Mouse (Mus musculus) layer of hippocampus, adult 9-10 months (tissue): ENCODE measurements around the gene Arap1.

Experiments
- DNase-seq: peaks from one replicate; pipeline ENCODE4 v3.0.0; 2022; ENCODE audit warnings: low spot score

Gene Arap1

GRCm38 (mm10) chr7:101362791-101363191, 14.9 kb downstream of the Arap1 start:
- DNase-seq, result no peak

DNA sequence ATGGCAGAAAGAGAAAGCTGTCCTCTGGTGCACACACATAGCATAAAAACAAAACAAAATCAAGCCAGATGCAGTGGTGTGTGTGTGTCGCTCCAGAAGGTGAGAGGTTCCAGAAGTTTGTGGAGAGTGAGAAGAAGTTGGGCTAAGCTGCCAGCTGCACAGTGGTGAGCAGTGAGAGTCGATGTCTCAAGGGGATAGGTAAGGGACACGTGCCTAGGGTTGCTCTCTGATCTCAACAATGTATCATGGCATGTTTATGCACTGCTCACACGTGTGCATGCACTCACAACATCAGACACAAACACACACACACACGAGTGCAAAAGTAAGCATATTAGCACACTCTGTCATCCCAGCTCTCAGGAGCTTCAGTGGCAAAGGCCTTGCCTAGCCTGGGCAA, 16.0 kb downstream of the Arap1 start:
- no peak for DNase-seq

DNA sequence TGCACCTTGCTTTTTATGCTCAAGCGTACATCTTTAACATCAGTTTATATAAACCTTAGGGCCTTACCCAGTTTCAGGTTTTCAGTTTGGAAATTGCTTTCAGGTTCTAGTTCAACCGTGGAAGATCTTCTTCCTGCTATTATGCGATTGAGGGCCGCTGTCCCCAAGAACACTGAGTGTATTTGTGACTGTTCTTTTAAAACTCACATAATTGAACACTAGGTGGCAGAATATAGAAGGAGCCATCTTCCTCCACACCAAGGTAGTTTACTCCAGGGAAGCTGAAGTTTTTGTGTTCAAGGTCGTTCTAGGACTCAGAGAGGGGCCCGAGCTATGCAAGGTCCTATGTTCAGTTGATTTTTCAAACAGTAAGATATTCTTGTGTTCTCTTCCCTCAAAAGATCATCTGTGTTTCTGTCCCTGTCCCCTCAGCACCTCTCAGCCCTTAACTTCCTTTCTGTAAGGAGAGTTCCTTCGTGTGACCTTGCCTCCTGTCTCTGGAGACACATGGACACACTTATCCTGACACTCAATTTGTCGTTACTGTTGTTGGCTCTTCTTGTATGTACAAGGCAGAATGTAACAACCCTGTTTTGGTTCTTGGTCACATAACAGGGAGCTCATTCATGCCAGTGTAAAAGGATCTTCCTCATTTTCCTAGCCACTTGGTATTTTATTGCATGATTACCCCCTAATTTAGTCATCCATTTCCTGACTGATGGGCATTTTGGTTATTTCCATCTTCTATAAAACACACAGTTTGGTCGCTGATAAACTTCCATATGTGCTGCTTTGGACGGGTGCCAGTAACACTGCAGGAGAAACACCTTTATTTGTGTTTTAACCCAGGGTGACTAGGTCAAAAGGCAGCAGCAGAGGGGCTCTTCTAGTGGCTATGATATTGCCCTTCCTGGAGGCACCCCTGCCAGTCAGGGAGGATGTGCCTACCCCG, 20.3 kb downstream of the Arap1 start:
- no peak for DNase-seq

DNA sequence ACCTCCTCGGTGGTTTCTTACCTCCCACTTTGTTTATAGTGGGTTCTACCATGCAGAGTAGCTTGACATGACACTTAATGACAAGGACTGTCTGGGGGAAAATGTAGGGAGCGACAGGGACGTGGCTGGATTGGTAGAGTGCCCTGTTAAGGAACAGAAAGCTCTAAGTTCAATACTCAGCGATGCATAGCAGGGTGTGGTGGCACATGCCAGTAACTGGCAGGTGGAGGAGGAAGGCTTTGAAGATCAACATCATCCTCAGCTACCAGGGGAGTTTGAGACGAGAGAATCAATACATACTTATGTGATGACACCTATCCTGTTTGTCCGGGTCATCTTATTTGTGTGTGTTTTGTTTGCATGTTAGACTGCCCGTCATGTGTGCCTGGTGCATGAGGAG, 21.8 kb downstream of the Arap1 start:
- no peak for DNase-seq

GRCm38 (mm10) chr7:101373082-101373481, 25.2 kb downstream of the Arap1 start:
- no peak for DNase-seq

- peak; percentile 68 for DNase-seq
Observed at GRCm38 (mm10) chr7:101374155-101374554, 26.3 kb downstream of the Arap1 start.

DNA sequence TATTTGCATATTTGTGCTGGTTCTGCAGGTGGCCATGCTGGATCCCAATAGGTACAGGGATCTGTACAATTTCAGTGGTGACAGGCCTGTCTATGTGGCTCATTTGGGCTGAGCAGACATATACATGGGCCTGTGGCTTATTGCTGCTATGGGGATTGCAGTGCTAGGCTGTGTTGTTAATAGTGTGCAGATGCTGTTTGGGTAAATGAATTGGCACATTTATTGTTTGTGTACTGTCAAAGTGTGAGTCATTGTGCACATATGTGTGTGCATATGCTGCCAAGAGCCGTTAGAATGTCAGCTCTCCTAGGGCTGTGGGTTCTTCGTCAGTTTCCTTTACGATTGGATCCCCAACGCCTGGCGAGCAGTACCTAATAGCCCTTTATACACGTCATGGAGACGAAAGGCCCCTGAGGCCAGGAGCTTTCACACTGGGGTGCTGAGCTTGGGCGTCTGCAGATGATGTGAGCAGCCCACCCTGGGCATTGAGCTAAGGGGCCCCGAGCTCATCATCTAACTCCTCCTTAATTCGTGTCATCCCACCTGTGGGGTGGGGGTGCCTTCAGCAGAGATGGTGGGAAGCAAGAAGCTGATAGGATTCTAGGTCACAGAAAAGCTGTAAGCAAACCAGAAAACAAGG, 29.0 kb downstream of the Arap1 start:
- DNase-seq, result peak; percentile 41

DNA sequence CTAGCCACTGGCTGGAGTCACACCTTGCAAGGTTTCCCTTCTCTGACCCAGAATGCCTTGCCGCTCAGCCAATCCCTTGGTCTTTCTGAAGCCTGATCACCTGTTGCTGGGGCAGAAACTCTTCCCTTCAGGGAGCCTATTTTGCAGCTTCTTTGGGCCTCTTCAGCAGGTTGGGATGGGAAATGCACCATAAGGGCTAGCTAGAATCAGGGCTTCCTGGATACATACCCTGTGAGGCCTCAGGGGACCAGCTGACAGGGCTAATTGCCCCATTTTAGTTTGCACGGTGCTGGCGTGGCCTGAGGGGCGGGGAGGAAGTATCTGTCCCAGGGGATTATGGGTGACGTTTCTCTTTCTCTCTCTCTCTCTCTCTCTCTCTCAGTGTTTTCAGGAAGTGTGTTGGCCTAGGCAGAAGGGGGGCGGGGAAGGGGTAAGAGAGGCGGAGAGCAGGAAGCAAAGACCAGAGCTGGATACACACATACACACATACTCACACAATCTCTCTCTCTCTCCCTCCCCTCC, 29.9 kb downstream of the Arap1 start:
- DNase-seq, result no peak

DNA sequence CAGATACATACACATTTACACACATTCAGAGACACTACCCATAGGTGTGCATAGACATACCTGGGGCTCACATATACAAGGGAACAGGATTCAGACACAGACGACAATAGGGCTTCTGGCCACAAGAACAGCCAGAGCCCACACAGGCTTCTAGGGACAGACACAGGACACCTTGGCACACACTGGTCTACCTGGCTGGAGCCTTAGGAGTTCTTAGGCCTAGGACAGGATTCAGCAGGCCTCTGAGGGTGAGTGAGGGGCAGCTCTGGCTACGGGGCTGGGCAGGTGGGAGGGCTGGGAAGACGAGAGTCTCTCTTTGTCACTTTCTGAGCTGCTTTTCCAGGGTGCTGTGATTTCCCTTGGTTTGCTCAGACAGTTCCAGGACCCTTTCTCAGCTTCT, 30.4 kb downstream of the Arap1 start:
- no peak for DNase-seq

DNA sequence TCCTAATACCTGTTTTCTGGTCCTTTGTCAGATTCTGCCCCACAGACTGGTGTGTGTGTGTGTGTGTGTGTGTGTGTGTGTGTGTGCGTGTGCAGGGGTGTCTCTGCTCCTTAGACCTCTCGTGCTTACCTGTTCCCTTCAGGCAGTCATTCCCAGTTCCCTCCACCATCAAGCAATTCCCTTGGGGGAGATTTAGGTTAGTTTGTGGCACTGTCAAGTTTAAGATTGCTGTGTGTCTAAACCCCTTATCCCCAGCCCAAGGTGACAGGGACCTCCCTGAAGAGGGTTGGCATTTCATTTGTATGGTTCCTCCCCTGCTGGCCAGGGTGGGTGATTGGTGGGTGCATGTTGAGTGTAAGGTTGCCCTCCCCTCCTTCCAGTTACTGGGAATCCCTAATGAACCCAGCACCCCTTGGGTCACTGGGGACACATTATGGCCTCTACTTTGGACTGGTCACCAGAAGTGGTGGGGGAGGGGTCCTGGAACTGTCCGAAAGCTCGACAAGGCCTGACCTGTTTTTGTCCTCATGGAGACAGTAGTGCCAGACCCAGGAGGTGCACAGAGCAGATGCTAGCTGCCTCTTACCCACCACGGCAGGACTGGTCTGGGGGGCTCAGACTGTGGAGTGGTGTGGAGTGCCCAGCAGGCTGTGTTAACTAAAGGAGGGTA, 31.1 kb downstream of the Arap1 start:
- no peak for DNase-seq

GRCm38 (mm10) chr7:101379732-101380131, 31.9 kb downstream of the Arap1 start:
- no peak for DNase-seq

DNA sequence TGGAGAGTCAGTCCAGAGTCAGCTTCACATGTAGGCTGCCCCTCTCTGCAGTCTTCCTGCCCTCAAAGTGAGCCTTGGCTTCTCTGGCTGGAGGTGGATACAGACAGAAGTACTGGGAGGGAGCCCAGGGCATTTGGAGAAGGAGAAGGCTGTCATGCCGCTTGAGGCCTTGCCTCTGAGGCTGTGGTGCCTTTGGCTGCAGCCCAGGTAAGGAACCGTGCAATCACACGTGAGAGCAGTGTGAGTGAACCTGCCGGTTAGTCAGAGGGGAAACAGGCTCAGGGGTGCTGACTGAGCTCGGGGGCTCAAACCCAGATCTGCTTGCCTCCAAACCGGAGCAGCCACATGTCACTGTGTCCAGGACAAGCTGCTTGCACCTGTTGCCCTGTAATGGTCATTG, 33.6 kb downstream of the Arap1 start:
- no peak for DNase-seq

DNA sequence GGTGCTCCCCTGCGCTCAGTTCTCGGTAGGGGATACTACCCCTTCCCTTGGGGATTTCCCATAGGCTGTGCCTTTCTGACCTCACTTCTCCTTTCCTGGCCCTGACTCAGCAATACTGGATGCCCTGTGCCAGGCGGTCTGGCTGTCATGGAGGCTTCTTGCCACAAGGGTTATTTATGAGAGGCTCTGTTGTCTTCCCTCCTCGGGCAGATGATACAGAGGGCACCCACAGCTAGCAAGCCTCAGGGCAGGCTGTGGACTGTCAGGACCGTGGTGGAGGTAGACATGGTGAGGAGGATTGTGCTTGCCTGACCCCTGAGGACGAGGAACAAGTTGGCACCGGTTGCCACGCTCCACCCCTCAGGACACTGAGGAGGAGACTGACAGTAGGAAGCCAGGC, 34.5 kb downstream of the Arap1 start:
- DNase-seq, result peak; percentile 55

DNA sequence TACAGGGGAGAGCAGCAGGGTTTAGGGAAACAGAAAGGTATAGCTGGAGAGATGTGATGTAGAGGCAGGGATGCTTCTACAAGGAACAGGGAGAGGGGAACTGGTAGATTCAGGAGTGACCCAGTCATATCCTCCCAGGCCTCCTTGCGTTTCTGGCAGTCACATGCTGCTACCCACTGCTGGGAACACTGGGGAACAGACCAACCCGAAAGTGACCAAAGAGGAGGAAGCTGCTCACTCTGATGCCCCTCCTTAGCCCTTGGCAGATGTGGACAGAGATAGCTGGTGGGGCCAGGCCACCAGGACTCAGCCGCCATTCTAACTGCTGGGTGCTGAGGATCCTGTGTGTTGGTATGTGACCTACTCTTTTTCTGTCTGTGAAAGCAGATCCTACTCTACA, 35.9 kb downstream of the Arap1 start:
- no peak for DNase-seq

- no peak for DNase-seq
Observed at GRCm38 (mm10) chr7:101384931-101385330, 37.1 kb downstream of the Arap1 start.

DNA sequence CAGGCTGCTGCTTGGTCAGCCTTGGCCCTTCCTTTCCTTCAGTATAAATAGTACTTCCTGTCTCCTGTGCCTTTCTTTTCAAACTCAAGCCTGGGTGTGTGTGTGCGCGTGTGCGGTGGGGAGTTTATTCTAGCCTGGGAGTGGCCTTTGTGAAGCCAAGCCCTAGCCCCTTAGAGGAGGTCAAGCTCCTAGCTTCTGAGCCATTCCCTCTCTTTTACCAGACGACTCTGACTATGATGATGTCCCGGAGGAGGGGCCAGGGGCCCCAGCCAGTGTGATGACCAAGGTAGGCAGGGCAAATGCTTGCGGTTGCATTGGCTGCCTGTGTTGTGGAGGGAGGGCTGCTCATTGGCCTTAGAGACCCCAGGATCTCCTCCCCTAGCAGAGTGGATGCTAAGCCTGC, 37.5 kb downstream of the Arap1 start:
- no peak for DNase-seq

DNA sequence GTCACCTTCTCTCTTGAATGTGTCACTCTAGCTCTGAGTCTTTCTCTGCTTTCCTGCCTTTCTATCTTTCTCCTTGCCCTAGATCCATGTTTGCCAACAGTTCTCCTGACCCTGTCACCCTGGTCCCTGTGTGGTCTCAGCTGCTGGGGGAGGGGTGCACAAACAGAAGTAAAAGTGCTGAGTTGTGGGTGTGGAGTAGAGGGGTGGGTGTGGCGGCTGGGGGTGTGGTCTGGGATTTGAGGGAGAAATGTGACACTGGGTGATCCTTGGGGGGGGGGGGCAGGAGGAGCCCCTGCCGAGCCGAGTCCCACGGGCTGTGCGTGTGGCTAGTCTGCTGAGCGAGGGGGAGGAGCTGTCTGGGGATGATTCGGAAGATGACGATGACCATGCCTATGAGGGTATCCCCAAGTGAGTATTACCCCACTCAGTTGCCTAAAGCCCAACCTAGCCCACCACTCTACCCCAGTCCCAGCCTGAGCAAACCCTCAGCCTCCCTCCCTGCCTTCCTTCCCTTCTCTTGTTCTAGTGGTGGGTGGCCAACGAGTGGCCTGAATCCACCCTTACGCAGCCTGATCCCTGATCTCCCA, 38.1 kb downstream of the Arap1 start:
- DNase-seq, result no peak

DNA sequence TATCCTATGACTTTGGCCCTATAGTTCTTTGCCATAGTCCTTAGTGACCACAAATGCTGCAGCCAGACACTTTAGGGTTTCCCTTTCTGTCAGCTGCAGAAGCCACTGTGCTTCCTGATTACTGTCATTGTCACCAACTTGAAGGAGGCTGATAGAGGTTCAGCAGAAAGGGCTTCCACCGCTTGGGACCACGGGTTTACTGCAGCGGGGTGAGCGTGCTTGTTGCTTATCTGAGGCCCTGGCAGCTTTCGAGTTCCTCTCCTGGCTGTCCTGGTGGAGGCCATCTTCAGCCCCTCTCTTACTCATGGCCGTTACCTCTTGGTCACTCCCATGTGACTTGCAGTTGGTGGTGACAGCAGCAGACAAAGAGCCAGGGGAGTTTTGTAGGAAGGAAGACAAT, 41.4 kb downstream of the Arap1 start:
- no peak for DNase-seq

- no peak for DNase-seq
Observed at GRCm38 (mm10) chr7:101391909-101392479, 44.1 kb downstream of the Arap1 start.

- DNase-seq, result no peak
Observed at GRCm38 (mm10) chr7:101393015-101393414, 45.1 kb downstream of the Arap1 start.

DNA sequence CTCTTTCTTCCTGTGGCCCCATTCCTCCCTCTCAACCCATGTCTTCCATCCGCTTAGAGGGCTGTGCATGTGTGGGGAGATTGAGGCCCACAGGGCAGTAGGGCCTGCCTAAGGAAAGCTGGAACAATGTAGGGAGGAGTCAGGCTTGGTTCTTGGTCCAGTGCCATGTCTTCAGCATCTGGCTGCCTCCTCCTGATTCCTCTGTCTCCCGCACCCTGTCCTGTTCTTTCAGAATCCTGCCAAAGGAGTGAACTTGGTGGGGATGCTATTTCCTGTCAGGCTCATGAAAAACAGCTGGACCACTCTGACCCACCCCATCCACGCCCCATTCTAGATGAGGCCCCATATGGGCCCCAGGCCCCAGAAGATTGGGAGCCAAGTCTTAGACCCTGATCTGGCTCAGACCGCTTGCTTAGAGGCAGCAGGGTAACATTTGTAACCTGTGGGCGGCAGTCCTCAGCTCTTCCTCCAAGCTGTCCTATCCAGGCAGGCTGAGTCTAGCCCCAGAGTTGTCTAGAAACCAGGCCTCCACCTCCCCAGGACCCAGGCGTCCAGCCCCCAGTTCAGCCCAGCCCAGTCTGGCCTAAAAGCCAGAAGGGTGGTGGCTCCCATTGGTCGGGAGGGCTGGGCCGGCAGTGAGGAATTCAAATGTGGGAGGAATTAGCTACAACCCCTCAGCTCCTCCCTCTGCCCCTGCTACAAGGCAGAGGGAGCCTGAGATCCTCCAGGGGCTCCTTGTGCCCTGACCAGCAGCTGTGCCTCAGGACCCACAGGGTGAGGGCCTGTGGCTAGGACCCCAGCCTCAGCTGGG, 46.0 kb downstream of the Arap1 start:
- no peak for DNase-seq
